ENCODE assay signal across 31 mouse cellular contexts in genomic region chr7:130944766-130945475, GRCm38 (mm10). TPM values are rescaled to one million over a fixed set of nuclear protein-coding genes. Genes with fewer than 3 reads are reported as not detected.
DNase-seq lines count a peak whose midpoint lies in the region; ATAC-seq and TF ChIP-seq lines count a peak whose summit lies in the region.
"Had no signal": no experiment of that assay in that cellular context is flagged by ENCODE, and none has a peak within 500 bp of the region (broad histone marks: within the 10 kb centered on the region; RNA-seq: fewer than 3 reads in every experiment).

No protein-coding gene starts in this region.

- no peak for ATAC-seq in megakaryocyte, adult 5-6 weeks (ENCODE audit: poor library complexity, severe bottlenecking)
- ATAC-seq: activated CD4-positive, CD25-positive, alpha-beta regulatory T cell, adult 4 months; forebrain, embryonic 13.5 days; forebrain, embryonic 16.5 days; intestine, postnatal 0 days; Patski had no signal

- intact Hi-C loops in heart, postnatal 10 days (cut with DNase I) = no loop called here

- H3K27ac ChIP-seq in ES-E14 (ENCODE audit: insufficient read depth, low read depth, low read length, poor library complexity, severe bottlenecking) = peak overlapping the region; percentile 87
- H3K27ac ChIP-seq: embryonic facial prominence, embryonic 12.5 days; embryonic facial prominence, embryonic 15.5 days; forebrain, embryonic 13.5 days; heart, embryonic 15.5 days; hindbrain, embryonic 12.5 days; hindbrain, embryonic 15.5 days had no signal

- H3K9me3 ChIP-seq in E14TG2a.4 (ENCODE audit: low read length) = no peaks in the 10 kb centered on the region
- no peaks in the 10 kb centered on the region for H3K9me3 ChIP-seq in ES-E14 (ENCODE audit: control insufficient read depth, insufficient read depth, low read depth, low read length)
- H3K9me3 ChIP-seq: embryonic facial prominence, embryonic 12.5 days; embryonic facial prominence, embryonic 15.5 days; forebrain, embryonic 13.5 days; heart, embryonic 12.5 days; heart, embryonic 15.5 days; hindbrain, embryonic 12.5 days; hindbrain, embryonic 15.5 days had no signal

- H3K4me1 ChIP-seq in E14TG2a.4 (replicated peaks; ENCODE audit: low read depth, low read length) = peaks cover 77% of the 10 kb centered on the region
- peaks cover 7 to 27% of the 10 kb centered on the region in 2 experiments; a peak in 3 of 4 replicates for H3K4me1 ChIP-seq in ES-E14 (ENCODE audit: control insufficient read depth in 2 of 2, insufficient read depth in 2 of 2, low read length in 2 of 2, poor library complexity in 1 of 2)
- H3K4me1 ChIP-seq: forebrain, embryonic 13.5 days; hindbrain, embryonic 12.5 days had no signal

- in situ Hi-C loops in ES-E14 (cut with MboI; ENCODE audit: low sequenced_read_pairs in 2 of 2, unreplicated experiment in 2 of 2) = no loop called here

- H3K4me3 ChIP-seq in E14TG2a.4 (replicated peaks; ENCODE audit: low read length) (peak overlapping the region; percentile 21; the same call in 1 of the 2 replicates), ES-E14 (ENCODE audit: insufficient read depth in 1 of 2, low read depth in 1 of 2, low read length in 2 of 2, poor library complexity in 1 of 2, severe bottlenecking in 1 of 2) (peak overlapping the region in 1 of 2 experiments; percentile 1; a peak in 1 of 4 replicates)
- H3K4me3 ChIP-seq: embryonic facial prominence, embryonic 12.5 days; embryonic facial prominence, embryonic 15.5 days; forebrain, embryonic 13.5 days; heart, embryonic 12.5 days; heart, embryonic 15.5 days; hindbrain, embryonic 12.5 days; hindbrain, embryonic 15.5 days had no signal

- peaks cover 7% of the 10 kb centered on the region; the same call in 1 of the 2 replicates for H3K27me3 ChIP-seq in E14TG2a.4 (ENCODE audit: insufficient read depth, low read length)
- H3K27me3 ChIP-seq: embryonic facial prominence, embryonic 12.5 days; embryonic facial prominence, embryonic 15.5 days; forebrain, embryonic 13.5 days; heart, embryonic 12.5 days; heart, embryonic 15.5 days; hindbrain, embryonic 12.5 days; hindbrain, embryonic 15.5 days; Patski had no signal

- TF ChIP-seq CTCF in E14TG2a.4 (conservative IDR thresholded peaks at IDR 0.05; ENCODE audit: low read length) = no peak

- peak overlapping the region; percentile 21; the same call in 1 of the 2 replicates for H3K9ac ChIP-seq in ES-E14 (ENCODE audit: insufficient read depth, low read depth, low read length, poor library complexity, severe bottlenecking)
- H3K9ac ChIP-seq: embryonic facial prominence, embryonic 12.5 days; embryonic facial prominence, embryonic 15.5 days; forebrain, embryonic 13.5 days; heart, embryonic 12.5 days; heart, embryonic 15.5 days; hindbrain, embryonic 12.5 days; hindbrain, embryonic 15.5 days had no signal

- DNase-seq in heart, adult 11 months = peak; percentile 64
- no peak for DNase-seq in heart, postnatal 10 days
- no peak for DNase-seq in ES-E14 (ENCODE audit: low read depth, low spot score)
- DNase-seq in cerebellum, adult 11-12 months = no peak
- DNase-seq: adrenal gland, adult 8-10 months; adrenal gland, postnatal 25 days; B cell, adult 2 months; cerebellum, adult 18-20 months; cerebellum, adult 9-10 months; cerebellum, postnatal 14 days; gastrocnemius, postnatal 10 days; gastrocnemius, postnatal 36 days; heart, postnatal 14 days; kidney, adult 2 months had no signal

- no peaks in the 10 kb centered on the region for H3K36me3 ChIP-seq in E14TG2a.4 (ENCODE audit: insufficient read depth, low read length)
- H3K36me3 ChIP-seq in ES-E14 (ENCODE audit: control insufficient read depth, insufficient read depth, low read length, poor library complexity, severe bottlenecking) = no peaks in the 10 kb centered on the region
- H3K36me3 ChIP-seq: embryonic facial prominence, embryonic 12.5 days; embryonic facial prominence, embryonic 15.5 days; G1E; heart, embryonic 12.5 days; heart, embryonic 15.5 days; hindbrain, embryonic 12.5 days; hindbrain, embryonic 15.5 days had no signal

TF ChIP-seq in ES-E14, 5 proteins besides CTCF, POLR2A, EP300 and RAD21:
- TF ChIP-seq HCFC1 (IDR thresholded peaks at IDR 0.05; ENCODE audit: borderline replicate concordance, insufficient read depth, low read length) (no peak), ZC3H11A (IDR thresholded peaks at IDR 0.05; ENCODE audit: borderline replicate concordance, low read depth, low read length) (no peak), MAFK (IDR thresholded peaks at IDR 0.05; ENCODE audit: insufficient read depth, low read depth, low read length) (no peak), ZNF384 (IDR thresholded peaks at IDR 0.05; ENCODE audit: low read depth, low read length) (no peak), CHD2 (IDR thresholded peaks at IDR 0.05; ENCODE audit: low read depth, low read length) (no peak)

RNA-seq across cellular contexts. Expression of gene Htra1, which starts 9.0 kb away (rescaled TPM):
- total RNA-seq in heart, postnatal 10 days (2021) = 100 to 1,000 TPM; 176 to 209 TPM
- 76.9 and 96.3 TPM in 2 replicates for total RNA-seq in ES-E14 (2012; rRNA removed)
- total RNA-seq in megakaryocyte, adult 5-6 weeks (2015) = 0.68 TPM in 1 of 2 replicates, not detected in the other
- 0.65 TPM in 1 of 2 replicates, not detected in the other for total RNA-seq in megakaryocyte, adult 5-6 weeks (2017)
- total RNA-seq: CH12.LX; G1E; granulocyte monocyte progenitor cell, adult 5-6 weeks; hematopoietic stem cell, adult 5-6 weeks had no signal

Comparison
In these comparisons a context has a peak if more than half of its experiments do, and no peak if none do; other contexts are left out.
1. RNA of gene Htra1, which starts 9.0 kb away (total RNA-seq): 176 to 209 TPM in heart, postnatal 10 days and 76.9 to 96.3 TPM in ES-E14; 0.65 to 0.68 TPM in megakaryocyte, adult 5-6 weeks; every median in the first group is over 10 times any median in the second.